Mouse (Mus musculus) hindbrain, embryonic 13.5 days (tissue): ENCODE results near the gene H2-DMb2. TPM values are rescaled to one million over a fixed set of nuclear protein-coding genes. Genes with fewer than 3 reads are reported as not detected.

ENCODE experiments used
- ATAC-seq: fragments of 200-750 bp; cut with Nextera tagmentation; 2 replicates; pipeline ENCODE4 v1.8.0; 2017; ENCODE audit warnings: moderate TSS enrichment; ENCODE audit not compliant: low FRiP score
- H3K27ac ChIP-seq: fragments of 300-500 bp; sonication (generic); 2 replicates; pipeline ENCODE4 v1.5.1; 2015; ENCODE audit warnings: inconsistent platforms, mild to moderate bottlenecking, moderate library complexity
- H3K27me3 ChIP-seq: fragments of 300-500 bp; sonication (generic); 2 replicates; pipeline ENCODE4 v1.6.1; 2015; ENCODE audit warnings: mild to moderate bottlenecking, inconsistent platforms
- H3K36me3 ChIP-seq: fragments of 300-500 bp; sonication (generic); 2 replicates; pipeline ENCODE4 v1.6.1; 2015; ENCODE audit warnings: mild to moderate bottlenecking, inconsistent platforms
- H3K4me1 ChIP-seq: fragments of 300-500 bp; sonication (generic); replicated peaks from 2 replicates; pipeline ENCODE4 v1.6.1; 2015; ENCODE audit warnings: inconsistent platforms
- H3K4me2 ChIP-seq: fragments of 300-500 bp; sonication (generic); 2 replicates; pipeline ENCODE4 v1.6.1; 2015; ENCODE audit warnings: inconsistent platforms, mild to moderate bottlenecking, moderate library complexity
- H3K4me3 ChIP-seq: fragments of 300-500 bp; sonication (generic); 2 replicates; pipeline ENCODE4 v1.5.1; 2015; ENCODE audit warnings: mild to moderate bottlenecking, inconsistent platforms
- H3K9ac ChIP-seq: fragments of 300-500 bp; sonication (generic); 2 replicates; pipeline ENCODE4 v1.6.1; 2015; ENCODE audit warnings: mild to moderate bottlenecking, inconsistent platforms
- H3K9me3 ChIP-seq: fragments of 300-500 bp; sonication (generic); 2 replicates; pipeline ENCODE4 v1.6.1; 2016; ENCODE audit warnings: inconsistent platforms
- WGBS: fragments of 180-500 bp; shearing (Covaris S2); methylation state at CpG from one replicate; pipeline ENCODE4 v1.1.7; 2015; 5-methylcytosine and 5-hydroxymethylcytosine counted together
- polyA plus RNA-seq: library from polyadenylated mRNA; unstranded; fragments of >200 nt; fragmentation: Nextera tagmentation; extraction: Ambion mirVana; gene quantifications from 2 replicates; pipeline ENCODE4 v1.2.1, GENCODE M21; 2015

H2-DMb2 gene
- polyA plus RNA-seq, 1 experiment from 2014 or later: 0.27 TPM

DNA sequence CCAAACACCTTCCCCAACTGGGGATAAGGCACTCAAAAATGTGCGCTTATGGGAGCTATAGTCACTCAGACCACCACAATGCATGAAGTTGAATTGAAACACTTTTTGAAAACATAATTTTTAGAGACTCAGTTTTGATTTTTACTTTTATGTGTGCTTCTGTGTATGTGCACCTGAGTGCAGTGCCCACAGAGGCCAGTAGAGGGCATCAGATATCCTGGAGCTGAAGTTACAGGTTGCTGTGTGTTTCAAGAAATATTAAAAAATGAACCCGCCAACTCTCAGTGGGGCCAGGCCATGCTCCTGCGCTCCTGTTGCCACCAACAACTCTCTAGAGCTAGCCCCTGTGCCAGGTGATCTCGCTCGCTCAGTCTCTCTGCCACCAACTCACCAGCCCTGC, 29.4 kb downstream of the H2-DMb2 start:
- H3K9ac ChIP-seq: no peak overlapping the region
- no peak overlapping the region for H3K4me2 ChIP-seq
- no peaks in the 10 kb centered on the region for H3K4me1 ChIP-seq
- H3K9me3 ChIP-seq: no peaks in the 10 kb centered on the region
- ATAC-seq: no peak
- WGBS: 96% methylated on average over 5 of the region's 5 CpGs
- H3K4me3 ChIP-seq: no peak overlapping the region
- H3K27me3 ChIP-seq: 0 out of 2 replicates have a peak, but pooled peaks cover 3% of the 10 kb centered on the region
- H3K27ac ChIP-seq: no peak overlapping the region
- H3K36me3 ChIP-seq: no peaks in the 10 kb centered on the region

DNA sequence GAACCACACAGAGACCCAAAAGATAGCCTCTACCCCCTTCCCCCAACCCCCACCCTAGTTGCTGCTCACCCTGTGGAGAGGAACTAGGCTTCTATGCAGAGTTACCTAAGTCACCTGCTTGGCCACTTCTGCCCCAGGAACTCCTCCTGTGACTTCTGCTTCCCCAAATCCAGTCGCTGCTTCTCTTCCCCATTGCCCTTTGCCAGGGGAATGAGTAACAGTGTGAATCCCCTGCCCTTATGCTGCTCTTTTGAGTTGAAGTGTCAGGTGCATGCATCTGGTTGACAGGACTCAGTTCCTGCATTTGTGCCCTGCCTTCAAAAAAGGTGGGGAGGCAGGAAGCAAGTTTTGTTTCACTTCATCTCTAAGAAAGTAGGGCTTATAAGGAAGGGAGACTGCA, 31.0 kb downstream of the H2-DMb2 start:
- H3K4me1 ChIP-seq: no peaks in the 10 kb centered on the region
- no peak overlapping the region for H3K27ac ChIP-seq
- H3K27me3 ChIP-seq: 0 out of 2 replicates have a peak, but pooled peaks cover 3% of the 10 kb centered on the region
- no peaks in the 10 kb centered on the region for H3K36me3 ChIP-seq
- no peak for ATAC-seq
- no peak overlapping the region for H3K4me2 ChIP-seq
- H3K4me3 ChIP-seq: no peak overlapping the region
- H3K9me3 ChIP-seq: no peaks in the 10 kb centered on the region
- 54% methylated on average over 1 of the region's 1 CpGs for WGBS
- H3K9ac ChIP-seq: no peak overlapping the region

DNA sequence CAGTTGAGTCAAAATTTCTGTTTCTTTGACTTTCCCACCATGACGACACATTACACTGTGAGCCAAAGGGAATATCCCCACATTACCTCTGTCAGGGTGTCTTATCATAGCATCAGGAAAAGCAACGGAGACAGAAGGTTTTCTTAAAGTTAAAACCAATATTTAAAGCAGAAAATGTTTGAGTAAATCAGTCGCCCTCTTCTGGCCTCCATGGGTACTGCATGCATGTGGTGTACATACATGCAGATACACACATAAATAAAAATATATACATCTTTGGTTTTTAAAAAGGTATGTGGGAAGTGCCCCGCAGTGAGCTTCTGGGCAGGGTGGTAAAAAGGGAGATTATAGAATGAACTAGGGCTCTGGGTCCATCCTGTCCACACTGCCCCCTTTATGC, 34.1 kb downstream of the H2-DMb2 start:
- WGBS: 67% methylated on average over 4 of the region's 4 CpGs
- ATAC-seq: no peak

DNA sequence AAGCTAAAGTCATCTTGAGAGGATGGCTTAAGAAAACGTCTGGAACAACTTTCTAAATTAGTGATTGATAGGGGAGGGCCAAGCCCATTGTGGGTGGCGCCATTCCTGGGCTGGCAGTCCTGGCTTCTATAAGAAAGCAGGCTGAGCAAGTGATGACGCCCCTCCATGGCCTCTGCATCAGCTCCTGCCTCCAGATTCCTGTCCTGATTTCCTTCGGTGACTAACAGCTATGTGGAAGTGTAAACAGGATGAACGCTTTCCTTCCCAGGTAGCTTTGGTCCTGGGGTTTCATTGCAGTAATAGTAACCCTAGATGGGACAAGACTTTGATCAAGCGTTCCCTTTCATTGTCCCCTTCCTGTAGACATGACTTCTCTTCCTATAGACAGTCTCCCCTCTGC, 35.9 kb downstream of the H2-DMb2 start:
- Histone ChIP-seq H3K4me1 (no peaks in the 10 kb centered on the region), H3K9me3 (no peaks in the 10 kb centered on the region), H3K27ac (no peak overlapping the region), H3K4me3 (no peak overlapping the region), H3K27me3 (peaks cover 18% of the 10 kb centered on the region), H3K9ac (no peak overlapping the region), H3K4me2 (no peak overlapping the region), H3K36me3 (no peaks in the 10 kb centered on the region)
- WGBS: 80% methylated on average over 6 of the region's 6 CpGs
- ATAC-seq: no peak

More for the DNA sequence above, 34.1 kb downstream of the H2-DMb2 start:
- Histone ChIP-seq H3K4me2 (no peak overlapping the region), H3K27me3 (0 out of 2 replicates have a peak, but pooled peaks cover 5% of the 10 kb centered on the region), H3K4me1 (no peaks in the 10 kb centered on the region), H3K9me3 (no peaks in the 10 kb centered on the region), H3K27ac (no peak overlapping the region), H3K36me3 (no peaks in the 10 kb centered on the region), H3K9ac (no peak overlapping the region), H3K4me3 (no peak overlapping the region)

DNA sequence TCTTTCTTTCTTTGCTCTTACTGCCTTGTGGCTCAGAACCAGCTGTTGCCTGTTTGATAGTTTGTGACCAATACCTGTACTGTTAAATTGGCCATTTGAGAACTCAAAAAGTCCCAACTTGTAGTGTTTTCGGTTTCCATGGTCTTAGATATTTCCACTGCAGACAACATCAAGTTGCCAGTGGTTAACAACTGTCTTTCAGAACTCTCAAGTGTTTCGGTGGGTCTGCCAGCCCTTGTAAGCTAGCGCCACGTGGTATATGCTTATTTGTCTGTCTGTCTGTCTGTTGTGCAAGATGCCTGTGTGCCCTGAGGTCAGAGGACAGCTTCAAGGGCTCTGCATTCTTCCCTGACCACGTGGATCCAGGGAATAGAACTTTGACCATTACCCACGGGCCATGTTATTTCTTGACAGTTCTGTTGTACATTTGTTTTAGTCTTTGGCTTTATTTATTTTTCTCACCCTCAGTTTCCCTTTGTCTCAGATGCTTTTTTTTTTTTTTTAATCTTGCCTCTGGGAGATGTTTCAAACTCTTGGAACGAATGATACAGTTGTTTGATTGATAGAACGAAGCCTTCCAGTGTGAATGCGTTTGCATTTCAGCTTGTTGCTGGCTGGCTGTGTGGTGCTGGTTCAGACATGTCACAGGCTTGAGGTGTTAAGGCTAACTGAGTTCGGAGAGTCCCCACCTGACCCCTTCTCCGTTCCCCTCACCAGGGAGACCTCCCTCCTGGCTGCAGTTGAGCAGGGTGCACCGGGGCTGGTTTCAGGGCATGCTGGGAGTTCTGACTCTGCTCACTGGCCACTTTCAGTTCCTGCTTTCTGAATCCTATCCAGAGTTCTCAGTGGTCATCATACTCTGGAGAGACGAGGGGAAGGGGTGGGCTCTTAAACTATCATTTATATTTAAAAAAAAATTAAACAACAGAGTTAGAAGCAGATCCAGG, 37.1 kb downstream of the H2-DMb2 start:
- Histone ChIP-seq H3K27me3 (peaks cover 28% of the 10 kb centered on the region), H3K9ac (no peak overlapping the region), H3K9me3 (no peaks in the 10 kb centered on the region), H3K4me1 (no peaks in the 10 kb centered on the region), H3K4me3 (no peak overlapping the region), H3K36me3 (no peaks in the 10 kb centered on the region), H3K4me2 (no peak overlapping the region), H3K27ac (no peak overlapping the region)
- 76% methylated on average over 13 of the region's 13 CpGs for WGBS
- ATAC-seq: no peak

DNA sequence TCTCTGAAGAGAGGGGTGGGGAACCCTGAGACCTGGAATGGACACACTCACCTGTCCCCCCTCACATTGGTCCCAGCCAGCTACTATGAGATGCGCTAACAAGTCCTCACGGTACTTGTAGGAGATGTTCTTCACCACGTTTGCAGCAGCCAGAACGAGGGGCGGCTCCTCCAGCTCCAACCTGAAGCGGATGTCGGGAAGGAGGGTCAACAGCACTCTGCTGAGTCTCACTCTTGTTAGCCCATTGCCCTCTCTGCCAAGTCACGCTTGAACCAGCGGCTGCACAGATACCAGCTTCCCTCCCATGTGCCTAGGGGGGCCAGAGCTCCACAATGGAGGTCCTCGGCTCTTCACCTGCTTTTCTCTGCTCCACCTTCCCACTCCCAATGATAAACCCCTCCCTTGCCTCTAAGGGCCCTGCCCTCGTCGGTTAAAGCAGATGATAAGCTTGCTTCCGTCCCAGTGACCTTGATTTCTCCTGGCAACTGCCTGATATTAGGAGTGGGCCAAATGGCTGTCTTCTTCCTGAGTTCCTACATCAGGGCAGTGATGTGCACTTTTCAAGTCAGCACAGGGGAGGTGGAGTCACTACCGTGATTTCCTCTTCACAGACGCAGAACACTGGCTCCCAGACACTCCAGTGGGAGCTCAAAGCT, 40.6 kb downstream of the H2-DMb2 start:
- ATAC-seq: no peak
- 80% methylated on average over 15 of the region's 15 CpGs for WGBS
- no peaks in the 10 kb centered on the region for H3K36me3 ChIP-seq
- H3K4me1 ChIP-seq: peaks cover 20% of the 10 kb centered on the region
- H3K4me2 ChIP-seq: no peak overlapping the region
- no peaks in the 10 kb centered on the region for H3K9me3 ChIP-seq
- peaks cover 59% of the 10 kb centered on the region for H3K27me3 ChIP-seq
- no peak overlapping the region for H3K4me3 ChIP-seq
- no peak overlapping the region for H3K27ac ChIP-seq
- no peak overlapping the region for H3K9ac ChIP-seq

DNA sequence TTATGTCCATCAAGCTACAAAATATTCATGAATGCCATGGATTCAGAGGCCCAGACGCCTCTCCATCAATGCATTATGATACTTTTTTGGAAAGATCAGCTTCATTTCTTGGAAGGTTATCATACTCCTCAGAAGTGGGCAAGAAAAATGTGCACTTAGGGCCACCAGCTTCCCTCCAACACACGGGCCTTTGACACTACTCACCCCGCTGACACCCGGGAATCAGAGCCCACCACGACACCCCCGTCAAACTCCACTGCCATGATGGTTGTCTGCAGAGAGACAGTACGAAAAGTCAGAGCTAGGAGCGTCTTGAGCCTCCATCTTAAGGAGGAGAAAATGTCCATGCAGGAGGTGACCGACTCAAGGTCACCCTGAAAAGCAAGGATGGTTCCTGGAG, 42.4 kb downstream of the H2-DMb2 start:
- Histone ChIP-seq H3K4me2 (no peak overlapping the region), H3K27ac (no peak overlapping the region), H3K4me3 (no peak overlapping the region), H3K9me3 (no peaks in the 10 kb centered on the region), H3K27me3 (peaks cover 76% of the 10 kb centered on the region), H3K36me3 (no peaks in the 10 kb centered on the region), H3K4me1 (peaks cover 20% of the 10 kb centered on the region), H3K9ac (no peak overlapping the region)
- ATAC-seq: no peak
- 88% methylated on average over 9 of the region's 9 CpGs for WGBS

DNA sequence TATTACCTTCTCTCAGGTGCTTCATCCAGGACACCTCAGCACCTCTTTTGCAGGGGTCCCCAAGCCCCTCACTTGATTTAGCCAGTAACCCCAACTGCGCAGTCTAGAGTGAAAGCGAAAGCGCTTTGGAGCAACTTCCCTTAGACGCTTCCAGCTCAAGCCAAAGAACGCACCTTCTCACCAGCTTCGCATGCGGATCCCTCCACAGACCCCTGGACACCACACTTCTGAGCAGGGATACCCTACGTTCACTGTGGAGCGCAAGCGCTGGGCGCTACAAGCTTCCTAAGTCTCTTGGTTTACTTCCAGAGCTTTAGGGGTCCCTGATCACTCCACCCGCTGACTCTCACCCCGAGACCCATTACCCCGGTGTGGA, 43.8 kb downstream of the H2-DMb2 start:
- Histone ChIP-seq H3K4me3 (peak overlapping the region; percentile 42), H3K27ac (no peak overlapping the region), H3K27me3 (peaks cover 89% of the 10 kb centered on the region), H3K4me2 (peak overlapping the region; percentile 70), H3K9ac (peak overlapping the region; percentile 70), H3K9me3 (no peaks in the 10 kb centered on the region), H3K36me3 (no peaks in the 10 kb centered on the region), H3K4me1 (peaks cover 20% of the 10 kb centered on the region)
- WGBS: 3% methylated on average over 14 of the region's 14 CpGs
- peak; percentile 33 for ATAC-seq

DNA sequence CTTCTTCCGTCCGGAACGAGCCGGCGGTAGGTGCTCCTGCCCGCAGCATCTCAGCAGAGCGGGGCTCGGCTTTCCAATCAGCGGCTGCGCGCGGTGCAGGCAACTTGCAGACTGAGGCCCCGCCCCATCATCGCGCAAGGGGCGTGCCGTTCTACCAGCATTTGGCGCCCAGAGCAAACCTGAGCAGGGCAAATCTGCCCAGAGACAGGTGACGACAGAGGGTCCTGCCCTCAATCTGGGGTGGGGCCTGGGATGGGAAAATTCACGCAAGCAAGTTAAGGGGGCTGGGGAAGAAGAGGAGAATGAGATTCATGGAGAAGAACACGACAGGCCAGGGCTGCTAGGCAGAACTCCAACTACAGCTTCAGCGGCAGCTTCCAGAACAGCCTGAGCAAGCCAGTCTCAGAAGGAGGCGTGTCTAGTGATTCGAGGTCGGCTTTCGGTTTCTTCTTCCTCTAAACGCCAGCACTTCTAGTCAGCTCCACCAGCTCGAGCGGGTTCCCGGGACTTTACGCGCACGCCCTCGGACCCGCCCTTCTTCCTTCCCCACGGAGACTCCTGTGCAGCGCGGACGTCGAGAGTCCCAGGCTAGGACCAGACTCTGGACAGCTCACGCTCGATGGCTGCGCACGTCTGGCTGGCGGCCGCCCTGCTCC, 44.3 kb downstream of the H2-DMb2 start, which contains the start of the genes Tap1 and Psmb9:
TSS of gene Tap1 (plus strand) at position 293 of the 656 bp plus-strand sequence.
TSS of gene Psmb9 (minus strand) at position 504 of the 656 bp plus-strand sequence.
- Histone ChIP-seq H3K4me1 (peaks cover 20% of the 10 kb centered on the region), H3K27ac (no peak within 1 kb of the TSS), H3K4me3 (peak within 1 kb of the TSS; percentile 42), H3K27me3 (peaks cover 93% of the 10 kb centered on the region), H3K9me3 (no peaks in the 10 kb centered on the region), H3K36me3 (no peaks in the 10 kb centered on the region), H3K4me2 (peak within 1 kb of the TSS; percentile 70), H3K9ac (peak within 1 kb of the TSS; percentile 70)
- WGBS: under 1% methylated on average over 46 of the region's 46 CpGs
- ATAC-seq: peak; percentile 93

DNA sequence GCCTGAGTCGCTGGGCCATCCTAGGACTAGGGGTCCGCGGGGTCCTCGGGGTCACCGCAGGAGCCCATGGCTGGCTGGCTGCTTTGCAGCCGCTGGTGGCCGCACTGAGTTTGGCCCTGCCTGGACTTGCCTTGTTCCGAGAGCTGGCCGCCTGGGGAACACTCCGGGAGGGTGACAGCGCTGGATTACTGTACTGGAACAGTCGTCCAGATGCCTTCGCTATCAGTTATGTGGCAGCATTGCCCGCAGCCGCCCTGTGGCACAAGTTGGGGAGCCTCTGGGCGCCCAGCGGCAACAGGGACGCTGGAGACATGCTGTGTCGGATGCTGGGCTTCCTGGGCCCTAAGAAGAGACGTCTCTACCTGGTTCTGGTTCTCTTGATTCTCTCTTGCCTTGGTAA, 44.9 kb downstream of the H2-DMb2 start:
- H3K27me3 ChIP-seq: peaks cover 97% of the 10 kb centered on the region
- peak overlapping the region; percentile 70 for H3K9ac ChIP-seq
- ATAC-seq: no peak
- H3K36me3 ChIP-seq: no peaks in the 10 kb centered on the region
- H3K9me3 ChIP-seq: no peaks in the 10 kb centered on the region
- H3K4me1 ChIP-seq: peaks cover 20% of the 10 kb centered on the region
- WGBS: 2% methylated on average over 20 of the region's 20 CpGs
- H3K4me3 ChIP-seq: peak overlapping the region; percentile 42
- peak overlapping the region; percentile 70 for H3K4me2 ChIP-seq
- H3K27ac ChIP-seq: no peak overlapping the region

DNA sequence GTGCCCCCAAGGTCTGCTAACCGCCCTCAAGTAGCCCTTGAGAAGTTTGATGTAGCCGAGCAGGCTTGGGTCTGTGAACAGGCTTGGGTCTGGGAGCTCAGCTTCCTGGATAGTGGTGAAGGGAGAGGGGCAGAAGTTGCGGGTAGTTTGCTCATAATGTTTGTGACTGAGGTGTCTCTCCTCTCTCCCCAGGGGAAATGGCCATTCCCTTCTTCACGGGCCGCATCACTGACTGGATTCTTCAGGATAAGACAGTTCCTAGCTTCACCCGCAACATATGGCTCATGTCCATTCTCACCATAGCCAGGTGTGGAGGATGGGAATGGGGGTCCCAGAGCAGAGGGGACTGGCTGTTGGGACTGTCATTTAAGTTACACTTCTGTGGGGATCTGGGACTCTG, 45.9 kb downstream of the H2-DMb2 start:
- H3K4me2 ChIP-seq: no peak overlapping the region
- H3K36me3 ChIP-seq: no peaks in the 10 kb centered on the region
- H3K9ac ChIP-seq: no peak overlapping the region
- H3K27ac ChIP-seq: no peak overlapping the region
- H3K4me1 ChIP-seq: peaks cover 20% of the 10 kb centered on the region
- ATAC-seq: no peak
- no peak overlapping the region for H3K4me3 ChIP-seq
- peaks cover 97% of the 10 kb centered on the region for H3K27me3 ChIP-seq
- 76% methylated on average over 6 of the region's 6 CpGs for WGBS
- H3K9me3 ChIP-seq: no peaks in the 10 kb centered on the region

DNA sequence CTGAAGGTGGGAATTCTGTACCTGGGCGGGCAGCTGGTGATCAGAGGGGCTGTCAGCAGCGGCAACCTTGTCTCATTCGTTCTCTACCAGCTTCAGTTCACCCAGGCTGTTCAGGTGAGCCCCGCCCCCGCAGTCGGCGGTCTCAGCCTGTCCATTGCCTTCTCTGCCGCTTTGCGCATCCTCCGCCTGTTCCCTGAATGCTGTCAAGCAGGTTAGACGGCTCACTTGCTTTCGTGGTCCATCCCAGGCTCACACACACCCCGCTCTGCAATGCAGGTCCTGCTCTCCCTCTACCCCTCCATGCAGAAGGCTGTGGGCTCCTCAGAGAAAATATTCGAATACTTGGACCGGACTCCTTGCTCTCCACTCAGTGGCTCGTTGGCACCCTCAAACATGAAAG, 49.7 kb downstream of the H2-DMb2 start:
- peaks cover 20% of the 10 kb centered on the region for H3K4me1 ChIP-seq
- H3K27me3 ChIP-seq: peaks cover 98% of the 10 kb centered on the region
- H3K9ac ChIP-seq: no peak overlapping the region
- WGBS: 24% methylated on average over 16 of the region's 16 CpGs
- H3K9me3 ChIP-seq: no peaks in the 10 kb centered on the region
- no peak for ATAC-seq
- H3K27ac ChIP-seq: no peak overlapping the region
- H3K36me3 ChIP-seq: no peaks in the 10 kb centered on the region
- H3K4me3 ChIP-seq: no peak overlapping the region
- H3K4me2 ChIP-seq: no peak overlapping the region
